Mouse (Mus musculus) C2C12 (cell line): ENCODE results near the gene Ccdc126. TPM values are rescaled to one million over a fixed set of nuclear protein-coding genes. Genes with fewer than 3 reads are reported as not detected.

Source experiments
- H3K27me3 ChIP-seq: one replicate; pipeline ENCODE4 v1.6.1; 2011; ENCODE audit not compliant: control insufficient read depth, insufficient read depth, insufficient read length
- H3K36me3 ChIP-seq: one replicate; pipeline ENCODE4 v1.6.1; 2011; ENCODE audit not compliant: control insufficient read depth, insufficient read depth
- H3K4me3 ChIP-seq: one replicate; pipeline ENCODE4 v1.5.1; 2011; ENCODE audit warnings: mild to moderate bottlenecking, control low read depth; ENCODE audit not compliant: poor library complexity, insufficient read depth, severe bottlenecking
- H3K79me2 ChIP-seq: one replicate; pipeline ENCODE4 v1.6.1; 2011; ENCODE audit not compliant: control insufficient read depth, insufficient read depth
- H3K79me3 ChIP-seq: one replicate; pipeline ENCODE4 v1.6.1; 2011; ENCODE audit warnings: low read depth, control low read depth
- H3ac ChIP-seq: one replicate; pipeline ENCODE3; 2011; ENCODE audit warnings: low read depth; ENCODE audit not compliant: control insufficient read depth, insufficient read length
- CEBPB ChIP-seq: IDR thresholded peaks from one replicate; pipeline ENCODE4 v1.6.1; 2011; ENCODE audit warnings: low read depth, mild to moderate bottlenecking, control low read depth, moderate library complexity
- CTCF ChIP-seq: IDR thresholded peaks from one replicate; pipeline ENCODE4 v1.5.1; 2011; ENCODE audit not compliant: control insufficient read depth, insufficient read depth, insufficient read length
- FOSL1 ChIP-seq: IDR thresholded peaks from one replicate; pipeline ENCODE4 v1.8.0; 2011; ENCODE audit warnings: mild to moderate bottlenecking, low read length; ENCODE audit not compliant: poor library complexity, insufficient read depth, severe bottlenecking
- MAX ChIP-seq: IDR thresholded peaks from one replicate; pipeline ENCODE4 v1.6.1; 2011; ENCODE audit warnings: mild to moderate bottlenecking, control low read depth
- MYOD1 ChIP-seq: IDR thresholded peaks from one replicate; pipeline ENCODE4 v1.6.1; 2011; ENCODE audit warnings: low read depth; ENCODE audit not compliant: control insufficient read depth, insufficient read length
- MYOG ChIP-seq: IDR thresholded peaks from one replicate; pipeline ENCODE4 v1.6.1; 2011; ENCODE audit not compliant: control insufficient read depth, insufficient read length; ENCODE audit errors: extremely low read depth
- USF1 ChIP-seq: IDR thresholded peaks from one replicate; pipeline ENCODE4 v1.6.1; 2011; ENCODE audit warnings: low read depth, mild to moderate bottlenecking, control low read depth, moderate library complexity
- polyA plus RNA-seq: library from polyadenylated mRNA; unstranded; fragments of >200 nt; fragmentation: generic; extraction: Trizol; gene quantifications from one replicate; pipeline ENCODE4 v1.2.1, GENCODE M21; 2012; ENCODE audit warnings: missing spikeins

Ccdc126 gene
- polyA plus RNA-seq, 1 experiment: 3.4 TPM

DNA sequence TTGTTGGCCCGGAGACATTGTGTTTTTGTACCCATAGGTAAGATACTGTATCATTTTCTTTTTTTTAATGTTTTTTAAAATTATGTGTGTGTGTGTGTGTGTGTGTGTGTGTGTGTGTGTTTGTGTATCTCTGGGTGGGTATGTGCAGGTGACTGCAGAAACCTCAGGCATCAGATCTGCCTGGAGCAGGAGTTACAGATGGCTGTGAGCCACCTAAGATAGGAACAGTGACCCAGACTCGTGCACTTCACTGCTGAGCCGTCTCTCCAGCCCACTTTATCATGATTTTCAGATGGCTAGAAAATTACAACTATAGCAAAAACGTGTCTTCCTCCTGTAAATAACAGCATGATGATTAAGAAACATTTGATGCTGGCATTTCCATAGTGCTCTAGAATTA, 53.6 kb downstream of the Ccdc126 start:
- TF ChIP-seq CTCF (no peak), MYOG (no peak)
- Histone ChIP-seq H3K27me3 (no peaks in the 10 kb centered on the region), H3K4me3 (no peak overlapping the region)

DNA sequence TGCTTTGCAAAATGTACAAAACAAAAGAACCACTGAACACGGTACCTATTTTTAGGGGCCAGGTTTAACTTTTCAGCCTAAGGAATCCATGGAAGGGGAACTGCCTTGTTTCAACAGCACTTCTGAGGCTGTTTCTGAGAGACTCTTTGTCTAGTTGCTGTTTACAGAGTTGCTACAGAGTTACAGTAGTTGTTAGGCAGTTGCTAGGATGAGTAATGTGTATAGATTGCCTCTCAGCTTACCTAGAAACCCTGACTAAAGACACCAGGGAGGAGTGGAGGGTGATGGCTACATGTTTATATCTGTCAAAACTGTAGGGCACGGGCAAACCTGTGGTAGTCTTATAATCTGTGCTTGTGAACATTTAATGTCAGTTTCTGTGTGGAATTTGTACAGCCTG, 54.9 kb downstream of the Ccdc126 start:
- no peak for TF ChIP-seq USF1
- TF ChIP-seq CTCF: no peak
- TF ChIP-seq CEBPB: no peak
- no peak for TF ChIP-seq FOSL1
- TF ChIP-seq MYOD1: no peak
- no peak for TF ChIP-seq MYOG
- TF ChIP-seq MAX: no peak
- Histone ChIP-seq H3ac (no peak overlapping the region), H3K79me3 (no peaks in the 10 kb centered on the region), H3K27me3 (no peaks in the 10 kb centered on the region), H3K4me3 (no peak overlapping the region), H3K36me3 (no peaks in the 10 kb centered on the region), H3K79me2 (no peaks in the 10 kb centered on the region)

More for the DNA sequence above, 53.6 kb downstream of the Ccdc126 start:
- Histone ChIP-seq H3K79me3 (no peaks in the 10 kb centered on the region), H3ac (no peak overlapping the region), H3K79me2 (no peaks in the 10 kb centered on the region), H3K36me3 (no peaks in the 10 kb centered on the region)

DNA sequence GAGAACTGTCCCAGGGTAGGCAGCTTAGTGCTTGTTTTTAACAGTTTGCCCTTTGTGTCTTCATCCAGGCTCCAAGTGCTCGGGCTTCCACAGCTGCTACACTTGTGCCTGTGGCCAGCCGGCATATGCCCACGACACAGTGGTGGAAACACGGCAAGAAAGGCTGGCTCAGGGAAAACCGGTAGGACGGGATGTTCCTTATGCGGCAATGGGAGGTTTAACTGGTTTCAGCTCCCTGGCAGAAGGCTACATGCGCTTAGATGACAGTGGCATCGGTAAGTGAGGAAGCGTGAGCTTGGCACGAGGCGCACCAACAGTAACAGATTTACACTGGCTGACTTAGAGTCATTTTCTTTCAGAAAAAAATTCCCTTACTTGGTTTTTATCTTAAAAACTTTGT, 59.3 kb downstream of the Ccdc126 start:
- Histone ChIP-seq H3K4me3 (no peak overlapping the region), H3K36me3 (no peaks in the 10 kb centered on the region), H3K79me3 (no peaks in the 10 kb centered on the region), H3K27me3 (no peaks in the 10 kb centered on the region), H3ac (no peak overlapping the region), H3K79me2 (no peaks in the 10 kb centered on the region)
- TF ChIP-seq CEBPB (no peak), FOSL1 (no peak), CTCF (no peak), MYOD1 (no peak), MAX (no peak), USF1 (no peak), MYOG (no peak)

Other genes starting within 250 kb of the Ccdc126 start
- gene Malsu1, start 245.5 kb upstream of the Ccdc126 start, polyA plus RNA-seq: 19.3 TPM
- 0.30 TPM for gene Igf2bp3, start 104.3 kb upstream of the Ccdc126 start, polyA plus RNA-seq
- gene Tra2a, start 55.2 kb upstream of the Ccdc126 start, polyA plus RNA-seq: 48.5 TPM
- 2.9 TPM for gene Fam221a, start 48.5 kb downstream of the Ccdc126 start, polyA plus RNA-seq
- gene Stk31, start 76.3 kb downstream of the Ccdc126 start, polyA plus RNA-seq: not detected